22 mouse cellular contexts compared by ENCODE assay signal in genomic region chr11:111722276-111722675, GRCm38 (mm10).
DNase-seq lines count a peak whose midpoint lies in the region; ATAC-seq and TF ChIP-seq lines count a peak whose summit lies in the region.
"Had no signal": no experiment of that assay in that cellular context is flagged by ENCODE, and none has a peak within 500 bp of the region (broad histone marks: within the 10 kb centered on the region; RNA-seq: fewer than 3 reads in every experiment).

No protein-coding gene starts in this region.

- no peaks in the 10 kb centered on the region for H3K4me1 ChIP-seq in hindbrain, embryonic 10.5 days (replicated peaks)
- H3K4me1 ChIP-seq in hindbrain, postnatal 0 days (ENCODE audit: insufficient read depth, low read length) = no peaks in the 10 kb centered on the region
- peaks cover 0 to 8% of the 10 kb centered on the region in 2 experiments; a peak in 1 of 4 replicates for H3K4me1 ChIP-seq in CH12.LX (ENCODE audit: control insufficient read depth in 1 of 2, insufficient read depth in 2 of 2)
- no peaks in the 10 kb centered on the region for H3K4me1 ChIP-seq in limb, embryonic 11.5 days (ENCODE audit: control insufficient read depth, insufficient read depth, low read length)
- H3K4me1 ChIP-seq: embryonic facial prominence, embryonic 12.5 days; embryonic facial prominence, embryonic 15.5 days had no signal

- H3K27ac ChIP-seq in hindbrain, embryonic 10.5 days = no peak overlapping the region
- H3K27ac ChIP-seq in hindbrain, postnatal 0 days = no peak overlapping the region
- H3K27ac ChIP-seq in CH12.LX (ENCODE audit: insufficient read depth, low read depth) = no peak overlapping the region
- H3K27ac ChIP-seq in limb, embryonic 11.5 days (replicated peaks; ENCODE audit: low read depth, low read length) = no peak overlapping the region
- H3K27ac ChIP-seq: embryonic facial prominence, embryonic 12.5 days; embryonic facial prominence, embryonic 15.5 days; heart, adult 2 months; hindbrain, embryonic 14.5 days had no signal

- no peak for TF ChIP-seq CTCF in hindbrain, postnatal 0 days (IDR thresholded peaks at IDR 0.05; ENCODE audit: low read depth)
- TF ChIP-seq CTCF in CH12.LX (conservative IDR thresholded peaks at IDR 0.05 in 1 of 2, IDR thresholded peaks at IDR 0.05 in 1 of 2; ENCODE audit: low read depth in 2 of 2, low read length in 2 of 2) = no peak

- H3K79me2 ChIP-seq in CH12.LX (replicated peaks; ENCODE audit: control insufficient read depth, extremely low read depth, insufficient read depth, poor library complexity, severe bottlenecking) = no peaks in the 10 kb centered on the region

- peak; percentile 9 for DNase-seq in hindbrain, embryonic 10.5 days (ENCODE audit: low spot score)
- DNase-seq in hindbrain, postnatal 0 days (ENCODE audit: low spot score) = no peak
- no peak for DNase-seq in CH12.LX (ENCODE audit: extremely low read depth)
- peak; percentile 19 for DNase-seq in limb, embryonic 11.5 days (ENCODE audit: low spot score)
- no peak for DNase-seq in lung, adult 18-20 months
- no peak for DNase-seq in c-Kit-positive CD71-positive TER-119-positive erythroid progenitor cells, embryonic 14.5 days (ENCODE audit: low spot score)
- no peak for DNase-seq in frontal cortex, postnatal 25 days (ENCODE audit: low spot score in 2 of 2)
- DNase-seq: adrenal gland, adult 2 months; adrenal gland, postnatal 14 days; cerebellum, adult 18-20 months; cerebellum, adult 9-10 months; cerebellum, postnatal 14 days; forebrain, postnatal 0 days; gastrocnemius, postnatal 25 days; heart, adult 2 months had no signal

- H3K4me2 ChIP-seq in hindbrain, postnatal 0 days (ENCODE audit: low read depth, low read length) = no peak overlapping the region
- H3K4me2 ChIP-seq in CH12.LX (ENCODE audit: insufficient read depth, low read depth, poor library complexity, severe bottlenecking) = no peak overlapping the region
- H3K4me2 ChIP-seq in limb, embryonic 11.5 days (ENCODE audit: low read depth, severe bottlenecking) = no peak overlapping the region
- H3K4me2 ChIP-seq: embryonic facial prominence, embryonic 12.5 days; embryonic facial prominence, embryonic 15.5 days; heart, embryonic 11.5 days; hindbrain, embryonic 14.5 days had no signal

- dilution Hi-C loops in CH12.LX (cut with MboI; ENCODE audit: extremely low pct_ligation_motif_present, extremely low pct_unique_long_range_greater_than_20kb, low sequenced_read_pairs) = no loop called here

- TF ChIP-seq EP300 in CH12.LX (IDR thresholded peaks at IDR 0.05; ENCODE audit: low read length) = no peak

- no peak for TF ChIP-seq RAD21 in CH12.LX (IDR thresholded peaks at IDR 0.05; ENCODE audit: low read depth, low read length)

- H3K27me3 ChIP-seq in hindbrain, embryonic 10.5 days (ENCODE audit: insufficient read depth, poor library complexity, severe bottlenecking) = no peaks in the 10 kb centered on the region
- no peaks in the 10 kb centered on the region for H3K27me3 ChIP-seq in hindbrain, postnatal 0 days (ENCODE audit: insufficient read depth, low read length)
- H3K27me3 ChIP-seq in CH12.LX (replicated peaks) = no peaks in the 10 kb centered on the region
- no peaks in the 10 kb centered on the region for H3K27me3 ChIP-seq in limb, embryonic 11.5 days (ENCODE audit: control insufficient read depth, insufficient read depth, low read length)
- H3K27me3 ChIP-seq: embryonic facial prominence, embryonic 12.5 days; embryonic facial prominence, embryonic 15.5 days had no signal

- no peak for TF ChIP-seq POLR2A in CH12.LX (IDR thresholded peaks at IDR 0.05; ENCODE audit: low read depth, low read length)

- H3K4me3 ChIP-seq in hindbrain, embryonic 10.5 days = no peak overlapping the region
- no peak overlapping the region for H3K4me3 ChIP-seq in hindbrain, postnatal 0 days (ENCODE audit: low read length)
- no peak overlapping the region for H3K4me3 ChIP-seq in CH12.LX (replicated peaks in 1 of 3; ENCODE audit: low read depth in 2 of 3, low read length in 2 of 3, poor library complexity in 1 of 3)
- no peak overlapping the region for H3K4me3 ChIP-seq in limb, embryonic 11.5 days (ENCODE audit: low read depth, low read length)
- H3K4me3 ChIP-seq: embryonic facial prominence, embryonic 12.5 days; embryonic facial prominence, embryonic 15.5 days; heart, adult 2 months had no signal

- no peaks in the 10 kb centered on the region for H3K36me3 ChIP-seq in hindbrain, embryonic 10.5 days
- H3K36me3 ChIP-seq in hindbrain, postnatal 0 days (ENCODE audit: insufficient read depth, low read length) = no peaks in the 10 kb centered on the region
- no peaks in the 10 kb centered on the region for H3K36me3 ChIP-seq in CH12.LX (replicated peaks in 1 of 2; ENCODE audit: control insufficient read depth in 1 of 2, insufficient read depth in 1 of 2, low read length in 1 of 2)
- H3K36me3 ChIP-seq in limb, embryonic 11.5 days (ENCODE audit: control insufficient read depth, insufficient read depth, low read length) = no peaks in the 10 kb centered on the region
- H3K36me3 ChIP-seq: embryonic facial prominence, embryonic 12.5 days; embryonic facial prominence, embryonic 15.5 days; G1E had no signal

- 67% methylated on average over 4 of the region's 4 CpGs for WGBS in hindbrain, embryonic 10.5 days
- 72% methylated on average over 4 of the region's 4 CpGs for WGBS in hindbrain, postnatal 0 days
- 58% methylated on average over 4 of the region's 4 CpGs for WGBS in limb, embryonic 11.5 days

- no peaks in the 10 kb centered on the region for H3K9me3 ChIP-seq in hindbrain, embryonic 10.5 days
- H3K9me3 ChIP-seq in hindbrain, postnatal 0 days (ENCODE audit: low read length) = no peaks in the 10 kb centered on the region
- H3K9me3 ChIP-seq in CH12.LX (replicated peaks; ENCODE audit: low read length) = no peaks in the 10 kb centered on the region
- no peaks in the 10 kb centered on the region for H3K9me3 ChIP-seq in limb, embryonic 11.5 days (ENCODE audit: control insufficient read depth, low read length)
- H3K9me3 ChIP-seq: embryonic facial prominence, embryonic 12.5 days; embryonic facial prominence, embryonic 15.5 days; G1E had no signal

- H3K9ac ChIP-seq in hindbrain, postnatal 0 days (replicated peaks; ENCODE audit: low read length) = no peak overlapping the region
- H3K9ac ChIP-seq in CH12.LX (ENCODE audit: insufficient read depth, low read depth) = no peak overlapping the region
- no peak overlapping the region for H3K9ac ChIP-seq in limb, embryonic 11.5 days (ENCODE audit: low read length)
- H3K9ac ChIP-seq: embryonic facial prominence, embryonic 12.5 days; embryonic facial prominence, embryonic 15.5 days; forebrain, postnatal 0 days; hindbrain, embryonic 14.5 days had no signal

- ATAC-seq in hindbrain, postnatal 0 days = no peak
- ATAC-seq in granulocyte monocyte progenitor cell, adult 5-6 weeks (replicated peaks; ENCODE audit: poor library complexity, severe bottlenecking) = peak; percentile 53; the same call in 1 of the 2 replicates
- ATAC-seq in limb, embryonic 11.5 days (ENCODE audit: insufficient number of reproducible peaks, low FRiP score, low TSS enrichment, low read depth) = no peak
- ATAC-seq: forebrain, embryonic 14.5 days; forebrain, postnatal 0 days had no signal

- in situ Hi-C loops in CH12.LX (cut with MboI; ENCODE audit: low pct_ligation_motif_present, low pct_unique_long_range_greater_than_20kb, low sequenced_read_pairs) = no loop called here

TF ChIP-seq in CH12.LX, 34 proteins besides CTCF, POLR2A, EP300 and RAD21:
- TF ChIP-seq UBTF (IDR thresholded peaks at IDR 0.05; ENCODE audit: low read depth, low read length) = no peak
- 0 out of 2 replicates have a peak, but pooled peaks have one; percentile 15 for TF ChIP-seq BHLHE40 (IDR thresholded peaks at IDR 0.05; ENCODE audit: low read depth, low read length)
- no peak for TF ChIP-seq ETS1 (conservative IDR thresholded peaks at IDR 0.05; ENCODE audit: low read depth, low read length)
- TF ChIP-seq USF2 (conservative IDR thresholded peaks at IDR 0.05; ENCODE audit: low read depth, low read length) = no peak
- no peak for TF ChIP-seq ZC3H11A (IDR thresholded peaks at IDR 0.05; ENCODE audit: low read depth, low read length)

Comparison
In these comparisons a context has a peak if more than half of its experiments do, and no peak if none do; other contexts are left out.
1. DNase-seq: peak in hindbrain, embryonic 10.5 days (single experiment) and limb, embryonic 11.5 days (single experiment); none in hindbrain, postnatal 0 days (single experiment), CH12.LX (single experiment), lung, adult 18-20 months (0 of 2), c-Kit-positive CD71-positive TER-119-positive erythroid progenitor cells, embryonic 14.5 days (single experiment) and frontal cortex, postnatal 25 days (0 of 2).